Mouse (Mus musculus) MEL (cell line): ENCODE data around the gene Diexf. TPM values are rescaled to one million over a fixed set of nuclear protein-coding genes. Genes with fewer than 3 reads are reported as not detected.

Experiments
- DNase-seq: peaks from one replicate; pipeline ENCODE4 v3.0.0; 2011; ENCODE audit warnings: low read depth, low spot score
- H3K27ac ChIP-seq: 2 replicates; pipeline ENCODE4 v1.5.1; 2012; ENCODE audit warnings: low read depth, mild to moderate bottlenecking, control low read depth, low read length, moderate library complexity; ENCODE audit not compliant: control insufficient read depth
- H3K27me3 ChIP-seq, 2 experiments: fragments of 150-350 bp in 1 of 2; sonication (generic) in 1 of 2; 2 replicates each; pipeline ENCODE4 v1.6.1; 2012; ENCODE audit warnings: low read length in 2 of 2, mild to moderate bottlenecking in 2 of 2, improper control_type of control experiment in 1 of 2, moderate library complexity in 1 of 2; ENCODE audit not compliant: insufficient read depth in 2 of 2, control insufficient read depth in 1 of 2
- H3K36me3 ChIP-seq, 2 experiments: 2 replicates each; pipeline ENCODE4 v1.6.1; 2012 to 2014; ENCODE audit warnings: low read length in 2 of 2, improper control_type of control experiment in 1 of 2, inconsistent platforms in 1 of 2, mild to moderate bottlenecking in 1 of 2; ENCODE audit not compliant: insufficient read depth in 2 of 2, control insufficient read depth in 1 of 2
- H3K4me1 ChIP-seq, 2 experiments: fragments of 150-350 bp in 1 of 2; sonication (generic) in 1 of 2; 2 replicates each; pipeline ENCODE4 v1.6.1; 2012; ENCODE audit warnings: low read length in 2 of 2, improper control_type of control experiment in 1 of 2, mild to moderate bottlenecking in 1 of 2; ENCODE audit not compliant: insufficient read depth in 2 of 2, control insufficient read depth in 1 of 2
- H3K4me3 ChIP-seq, 2 experiments: fragments of 150-350 bp in 1 of 2; sonication (generic) in 1 of 2; 2 replicates each; pipeline ENCODE4 v1.5.1; 2012; ENCODE audit warnings: low read depth in 2 of 2, low read length in 2 of 2, mild to moderate bottlenecking in 2 of 2, moderate library complexity in 2 of 2, control low read depth in 1 of 2, improper control_type of control experiment in 1 of 2; ENCODE audit not compliant: control insufficient read depth in 1 of 2, insufficient read depth in 1 of 2
- H3K79me2 ChIP-seq: 2 replicates; pipeline ENCODE4 v1.6.1; 2012; ENCODE audit warnings: mild to moderate bottlenecking, low read length, moderate library complexity; ENCODE audit not compliant: control insufficient read depth, poor library complexity, insufficient read depth
- H3K9ac ChIP-seq: 2 replicates; pipeline ENCODE4 v1.6.1; 2012; ENCODE audit warnings: low read depth, mild to moderate bottlenecking, control low read depth, low read length, moderate library complexity; ENCODE audit not compliant: control insufficient read depth, poor library complexity, severe bottlenecking
- H3K9me3 ChIP-seq: fragments of 150-350 bp; sonication (generic); replicated peaks from 2 replicates; pipeline ENCODE4 v1.6.1; 2012; ENCODE audit warnings: mild to moderate bottlenecking, low read length, improper control_type of control experiment, moderate library complexity; ENCODE audit not compliant: insufficient read depth
- BHLHE40 ChIP-seq: IDR thresholded peaks from 2 replicates; pipeline ENCODE4 v1.6.1; 2012; ENCODE audit warnings: low read depth, mild to moderate bottlenecking, inconsistent platforms, low read length, improper control_type of control experiment, borderline replicate concordance
- CHD1 ChIP-seq: IDR thresholded peaks from 2 replicates; pipeline ENCODE4 v1.6.1; 2012; ENCODE audit warnings: low read depth, mild to moderate bottlenecking, inconsistent platforms, low read length, improper control_type of control experiment
- CHD2 ChIP-seq: IDR thresholded peaks from 2 replicates; pipeline ENCODE4 v1.6.1; 2011; ENCODE audit warnings: low read length, improper control_type of control experiment
- E2F4 ChIP-seq: IDR thresholded peaks from 2 replicates; pipeline ENCODE4 v1.6.1; 2011; ENCODE audit warnings: low read depth, low read length, improper control_type of control experiment, borderline replicate concordance
- ELF1 ChIP-seq: IDR thresholded peaks from 2 replicates; pipeline ENCODE4 v1.6.1; 2014; ENCODE audit warnings: low read depth, mild to moderate bottlenecking, inconsistent platforms, low read length, improper control_type of control experiment, moderate library complexity
- EP300 ChIP-seq, 2 experiments: IDR thresholded peaks; 2 replicates each; pipeline ENCODE4 v1.6.1; 2011; ENCODE audit warnings: improper control_type of control experiment in 2 of 2, low read length in 2 of 2, low read depth in 1 of 2, mild to moderate bottlenecking in 1 of 2
- ETS1 ChIP-seq: IDR thresholded peaks from 2 replicates; pipeline ENCODE4 v1.6.1; 2012; ENCODE audit warnings: low read depth, mild to moderate bottlenecking, inconsistent platforms, low read length, improper control_type of control experiment, moderate library complexity
- GATA1 ChIP-seq: IDR thresholded peaks from 2 replicates; pipeline ENCODE4 v1.6.1; 2011; ENCODE audit warnings: low read depth, low read length, improper control_type of control experiment
- JUND ChIP-seq: IDR thresholded peaks from 2 replicates; pipeline ENCODE4 v1.6.1; 2011; ENCODE audit warnings: low read depth, mild to moderate bottlenecking, improper control_type of control experiment, low read length
- MAFK ChIP-seq: IDR thresholded peaks from 2 replicates; pipeline ENCODE4 v1.6.1; 2011; ENCODE audit warnings: low read depth, mild to moderate bottlenecking, low read length, improper control_type of control experiment, borderline replicate concordance
- MAX ChIP-seq: IDR thresholded peaks from 2 replicates; pipeline ENCODE4 v1.6.1; 2011; ENCODE audit warnings: low read length, improper control_type of control experiment
- MXI1 ChIP-seq: IDR thresholded peaks from 2 replicates; pipeline ENCODE4 v1.6.1; 2011; ENCODE audit warnings: mild to moderate bottlenecking, low read depth, low read length, improper control_type of control experiment
- MYB ChIP-seq: IDR thresholded peaks from 2 replicates; pipeline ENCODE4 v1.6.1; 2011; ENCODE audit warnings: mild to moderate bottlenecking, low read depth, low read length, improper control_type of control experiment
- MYC ChIP-seq: IDR thresholded peaks from 2 replicates; pipeline ENCODE4 v1.6.1; 2011; ENCODE audit warnings: low read depth, mild to moderate bottlenecking, low read length, improper control_type of control experiment, moderate library complexity
- NELFE ChIP-seq: IDR thresholded peaks from 2 replicates; pipeline ENCODE4 v1.6.1; 2011; ENCODE audit warnings: low read depth, low read length, improper control_type of control experiment
- RCOR1 ChIP-seq: IDR thresholded peaks from 2 replicates; pipeline ENCODE4 v1.6.1; 2012; ENCODE audit warnings: low read depth, mild to moderate bottlenecking, inconsistent platforms, low read length, improper control_type of control experiment
- SIN3A ChIP-seq: IDR thresholded peaks from 2 replicates; pipeline ENCODE4 v1.6.1; 2012; ENCODE audit warnings: low read length, improper control_type of control experiment, inconsistent platforms
- TBP ChIP-seq: IDR thresholded peaks from 2 replicates; pipeline ENCODE4 v1.8.0; 2011; ENCODE audit warnings: low read depth, low read length, improper control_type of control experiment
- TCF12 ChIP-seq: IDR thresholded peaks from 2 replicates; pipeline ENCODE4 v1.6.1; 2014; ENCODE audit warnings: low read depth, mild to moderate bottlenecking, inconsistent platforms, low read length, improper control_type of control experiment, moderate library complexity
- UBTF ChIP-seq: IDR thresholded peaks from 2 replicates; pipeline ENCODE4 v1.6.1; 2012; ENCODE audit warnings: low read depth, mild to moderate bottlenecking, inconsistent platforms, low read length, improper control_type of control experiment, moderate library complexity, borderline replicate concordance; ENCODE audit not compliant: insufficient read depth
- ZC3H11A ChIP-seq: IDR thresholded peaks from 2 replicates; pipeline ENCODE4 v1.6.1; 2012; ENCODE audit warnings: low read depth, mild to moderate bottlenecking, inconsistent platforms, low read length, improper control_type of control experiment
- polyA plus RNA-seq, 2 experiments: library from polyadenylated mRNA; stranded (reverse) in 1 of 2; unstranded in 1 of 2; fragments of >175 nt in 1 of 2; fragments of >200 nt in 1 of 2; gene quantifications; 2 replicates each; pipeline versions ENCODE4 v1.2.1 to v1.2.4; 2012; ENCODE audit warnings: low replicate concordance in 2 of 2, low read depth in 1 of 2; ENCODE audit not compliant: insufficient read length in 2 of 2, insufficient read depth in 1 of 2, missing spikeins in 1 of 2
- total RNA-seq: library from RNA; depleted of rRNA; stranded (reverse); fragments of 300-350 nt; gene quantifications from 2 replicates; pipeline ENCODE4 v1.2.3, GENCODE M21; 2012

Gene Diexf
- total and polyA plus RNA-seq, 3 experiments, result 20.6 to 45.4 TPM; not detected in 1

GRCm38 (mm10) chr1:193060167-193060566 is 69.9 kb downstream of the Diexf start:
- H3K27ac ChIP-seq, result peak overlapping the region; percentile 64; the same call in 1 of the 2 replicates
- no peaks in the 10 kb centered on the region for H3K79me2 ChIP-seq
- peaks cover 5 to 6% of the 10 kb centered on the region in 2 experiments; a peak in 2 of 4 replicates for H3K4me1 ChIP-seq
- H3K36me3 ChIP-seq, result peaks cover 0 to 14% of the 10 kb centered on the region in 2 experiments; a peak in 2 of 4 replicates
- no peak overlapping the region for H3K4me3 ChIP-seq
- no peaks in the 10 kb centered on the region for H3K9me3 ChIP-seq
- peak overlapping the region; percentile 24; the same call in 1 of the 2 replicates for H3K9ac ChIP-seq
- peak; percentile 85 for DNase-seq
- TF ChIP-seq ETS1 (peak; percentile 73), EP300 (IDR thresholded peaks at IDR 0.05; ENCODE audit: low read depth in 1 of 2, low read length in 2 of 2) (peak; percentile 74 to 97), ZC3H11A (no peak), TBP (peak; percentile 41; the same call in 1 of the 2 replicates), NELFE (no peak), MYC (no peak), TCF12 (peak; percentile 50; the same call in 1 of the 2 replicates), JUND (no peak), SIN3A (peak; percentile 47; the same call in 1 of the 2 replicates), MAX (no peak), MAFK (no peak), GATA1 (peak; percentile 84), CHD1 (no peak), RCOR1 (peak; percentile 65), BHLHE40 (no peak)
- H3K27me3 ChIP-seq, result no peaks in the 10 kb centered on the region

DNA sequence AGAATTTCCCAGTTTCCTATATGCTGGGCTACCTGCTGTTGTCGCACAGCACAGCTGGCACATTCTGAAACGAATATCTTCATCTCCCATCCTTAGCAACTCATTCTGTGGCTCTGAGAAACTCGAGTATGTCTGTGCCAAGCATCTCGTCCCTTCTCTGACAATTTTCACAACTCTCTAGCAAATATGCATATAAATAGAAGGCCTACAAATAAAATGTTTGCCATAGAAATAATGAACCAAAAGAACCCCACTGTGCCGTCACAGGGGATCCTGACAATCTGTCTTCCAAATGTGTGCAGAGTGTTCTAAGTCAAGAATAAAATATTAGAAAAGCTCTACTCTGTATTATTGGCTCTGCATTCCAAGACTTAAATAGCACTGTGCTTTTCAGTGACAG is 70.5 kb downstream of the Diexf start:
- Histone ChIP-seq H3K36me3 (peaks cover 0 to 14% of the 10 kb centered on the region in 2 experiments; a peak in 2 of 4 replicates), H3K27me3 (no peaks in the 10 kb centered on the region), H3K79me2 (no peaks in the 10 kb centered on the region), H3K4me3 (no peak overlapping the region)
- TF ChIP-seq MXI1, result no peak
- TF ChIP-seq ETS1, result no peak
- no peak for TF ChIP-seq UBTF
- no peak for TF ChIP-seq ELF1
- TF ChIP-seq NELFE, result no peak
- no peak for TF ChIP-seq MAFK
- TF ChIP-seq E2F4, result no peak
- TF ChIP-seq MYC, result no peak
- TF ChIP-seq CHD1, result no peak
- no peak for TF ChIP-seq CHD2
- no peak for TF ChIP-seq MYB
- TF ChIP-seq EP300 (IDR thresholded peaks at IDR 0.05; ENCODE audit: low read depth in 1 of 2, low read length in 2 of 2), result no peak
- TF ChIP-seq, all 39 proteins: peak for 0
- Histone ChIP-seq H3K27ac (no peak overlapping the region), H3K9me3 (no peaks in the 10 kb centered on the region), H3K4me1 (peaks cover 5 to 6% of the 10 kb centered on the region in 2 experiments; a peak in 2 of 4 replicates), H3K9ac (no peak overlapping the region)
- DNase-seq, result no peak
